Mouse (Mus musculus): ENCODE measurements around the gene Plcb3.
A peak's percentile ranks its signal among the peaks of the same experiment; 100 is the strongest.

Plcb3 gene

GRCm38 (mm10) chr19:6975537-6976521, at the start of gene Plcb3:
TSS of gene Plcb3 (minus strand) at chr19:6976470.
- peak; percentile 68 for DNase-seq (ENCODE audit: low spot score)

GRCm38 (mm10) chr19:7020224-7020641, 44.0 kb upstream of the Plcb3 start:
- peak; percentile 78 for DNase-seq (ENCODE audit: low spot score)

GRCm38 (mm10) chr19:7019191-7019590, 42.9 kb upstream of the Plcb3 start, which contains the start of gene Fermt3:
TSS of gene Fermt3 (minus strand) at chr19:7019469.
- DNase-seq (ENCODE audit: low spot score) = peak; percentile 87

- no peak for DNase-seq (ENCODE audit: low spot score)
Measured at GRCm38 (mm10) chr19:7018546-7018945, 42.3 kb upstream of the Plcb3 start.

GRCm38 (mm10) chr19:7017541-7018457, 41.5 kb upstream of the Plcb3 start:
- peak; percentile 70 for DNase-seq (ENCODE audit: low spot score)

GRCm38 (mm10) chr19:7014481-7015135, 38.3 kb upstream of the Plcb3 start:
- no peak for DNase-seq (ENCODE audit: low spot score)

- DNase-seq (ENCODE audit: low spot score) = no peak
Measured at GRCm38 (mm10) chr19:7013984-7014383, 37.7 kb upstream of the Plcb3 start.

GRCm38 (mm10) chr19:7012426-7012825, 36.2 kb upstream of the Plcb3 start:
- DNase-seq (ENCODE audit: low spot score) = no peak

- DNase-seq (ENCODE audit: low spot score) = no peak
Measured at GRCm38 (mm10) chr19:7006892-7007593, 30.8 kb upstream of the Plcb3 start.

GRCm38 (mm10) chr19:6999360-7000063, 23.2 kb upstream of the Plcb3 start:
- no peak for DNase-seq (ENCODE audit: low spot score)

- no peak for DNase-seq (ENCODE audit: low spot score)
Measured at GRCm38 (mm10) chr19:6997721-6998290, 21.5 kb upstream of the Plcb3 start.

- DNase-seq (ENCODE audit: low spot score) = peak; percentile 66
Measured at GRCm38 (mm10) chr19:6996006-6996405, 19.7 kb upstream of the Plcb3 start, which contains the start of the genes Nudt22 and Trpt1. TSS of gene Nudt22 (minus strand) at chr19:6996117. TSS of gene Trpt1 (plus strand) at chr19:6996131.

GRCm38 (mm10) chr19:6995255-6995991, 19.2 kb upstream of the Plcb3 start:
- no peak for DNase-seq (ENCODE audit: low spot score)

GRCm38 (mm10) chr19:6994489-6994888, 18.2 kb upstream of the Plcb3 start:
- DNase-seq (ENCODE audit: low spot score) = no peak

- DNase-seq (ENCODE audit: low spot score) = no peak
Measured at GRCm38 (mm10) chr19:6994002-6994401, 17.7 kb upstream of the Plcb3 start.

- no peak for DNase-seq (ENCODE audit: low spot score)
Measured at GRCm38 (mm10) chr19:6993011-6993770, 16.9 kb upstream of the Plcb3 start.

GRCm38 (mm10) chr19:6992011-6992858, 16.0 kb upstream of the Plcb3 start, which contains the start of gene Dnajc4:
TSS of gene Dnajc4 (minus strand) at chr19:6992572.
- peak; percentile 96 for DNase-seq (ENCODE audit: low spot score)

Measured in T-cell, adult 2 months (primary cell).